Mouse (Mus musculus): ENCODE results near the gene Mapkap1. TPM values are rescaled to one million over a fixed set of nuclear protein-coding genes. Genes with fewer than 3 reads are reported as not detected.

Mapkap1 gene
- polyA plus RNA-seq, 1 experiment = 49.4 TPM

GRCm38 (mm10) chr2:34594001-34594400 lies 187.4 kb downstream of the Mapkap1 start:
- H3K27ac ChIP-seq (ENCODE audit: insufficient read depth, low read depth, low read length) = no peak overlapping the region
- WGBS = 76% methylated on average over 5 of the region's 5 CpGs
- H3K4me1 ChIP-seq (ENCODE audit: control insufficient read depth, insufficient read depth, low read length) = no peaks in the 10 kb centered on the region
- no peaks in the 10 kb centered on the region for H3K27me3 ChIP-seq (replicated peaks; ENCODE audit: control insufficient read depth, insufficient read depth, low read length)
- no peak overlapping the region for H3K4me3 ChIP-seq (ENCODE audit: insufficient read depth, low read depth, low read length)
- DNase-seq = no peak
- TF ChIP-seq POLR2A (IDR thresholded peaks at IDR 0.05; ENCODE audit: low read depth, low read length) (no peak), CTCF (conservative IDR thresholded peaks at IDR 0.05; ENCODE audit: insufficient read depth, insufficient read length, low read depth, low read length) (no peak)
- H3K36me3 ChIP-seq (ENCODE audit: control insufficient read depth, insufficient read depth, low read length) = no peaks in the 10 kb centered on the region

- TF ChIP-seq POLR2A (IDR thresholded peaks at IDR 0.05; ENCODE audit: low read depth, low read length) = no peak
- no peak for TF ChIP-seq CTCF (conservative IDR thresholded peaks at IDR 0.05; ENCODE audit: insufficient read depth, insufficient read length, low read depth, low read length)
- no peak for DNase-seq
- H3K27me3 ChIP-seq (replicated peaks; ENCODE audit: control insufficient read depth, insufficient read depth, low read length) = no peaks in the 10 kb centered on the region
- peaks cover 3% of the 10 kb centered on the region; the same call in 1 of the 2 replicates for H3K4me1 ChIP-seq (ENCODE audit: control insufficient read depth, insufficient read depth, low read length)
- no peak overlapping the region for H3K27ac ChIP-seq (ENCODE audit: insufficient read depth, low read depth, low read length)
- no peak overlapping the region for H3K4me3 ChIP-seq (ENCODE audit: insufficient read depth, low read depth, low read length)
- no peaks in the 10 kb centered on the region for H3K36me3 ChIP-seq (ENCODE audit: control insufficient read depth, insufficient read depth, low read length)
- WGBS = 69% methylated on average over 5 of the region's 5 CpGs
Observed at GRCm38 (mm10) chr2:34599606-34600255, 193.2 kb downstream of the Mapkap1 start.

GRCm38 (mm10) chr2:34600734-34601133 lies 194.2 kb downstream of the Mapkap1 start:
- TF ChIP-seq CTCF (conservative IDR thresholded peaks at IDR 0.05; ENCODE audit: insufficient read depth, insufficient read length, low read depth, low read length) (no peak), POLR2A (IDR thresholded peaks at IDR 0.05; ENCODE audit: low read depth, low read length) (no peak)
- WGBS = 26% methylated on average over 7 of the region's 7 CpGs
- Histone ChIP-seq H3K27ac (ENCODE audit: insufficient read depth, low read depth, low read length) (no peak overlapping the region), H3K36me3 (ENCODE audit: control insufficient read depth, insufficient read depth, low read length) (no peaks in the 10 kb centered on the region), H3K4me1 (ENCODE audit: control insufficient read depth, insufficient read depth, low read length) (peaks cover 3% of the 10 kb centered on the region; the same call in 1 of the 2 replicates), H3K27me3 (replicated peaks; ENCODE audit: control insufficient read depth, insufficient read depth, low read length) (no peaks in the 10 kb centered on the region), H3K4me3 (ENCODE audit: insufficient read depth, low read depth, low read length) (no peak overlapping the region)
- DNase-seq = no peak

GRCm38 (mm10) chr2:34602111-34602541 lies 195.6 kb downstream of the Mapkap1 start:
- Histone ChIP-seq H3K4me1 (ENCODE audit: control insufficient read depth, insufficient read depth, low read length) (peaks cover 3% of the 10 kb centered on the region; the same call in 1 of the 2 replicates), H3K27ac (ENCODE audit: insufficient read depth, low read depth, low read length) (no peak overlapping the region), H3K27me3 (replicated peaks; ENCODE audit: control insufficient read depth, insufficient read depth, low read length) (no peaks in the 10 kb centered on the region), H3K4me3 (ENCODE audit: insufficient read depth, low read depth, low read length) (no peak overlapping the region), H3K36me3 (ENCODE audit: control insufficient read depth, insufficient read depth, low read length) (no peaks in the 10 kb centered on the region)
- TF ChIP-seq CTCF (conservative IDR thresholded peaks at IDR 0.05; ENCODE audit: insufficient read depth, insufficient read length, low read depth, low read length) (no peak), POLR2A (IDR thresholded peaks at IDR 0.05; ENCODE audit: low read depth, low read length) (no peak)
- WGBS = 44% methylated on average over 8 of the region's 8 CpGs
- DNase-seq = peak; percentile 40

GRCm38 (mm10) chr2:34602896-34603295 lies 196.3 kb downstream of the Mapkap1 start:
- 98% methylated on average over 3 of the region's 3 CpGs for WGBS
- H3K4me3 ChIP-seq (ENCODE audit: insufficient read depth, low read depth, low read length) = no peak overlapping the region
- no peak for DNase-seq

GRCm38 (mm10) chr2:34603653-34604214 lies 197.2 kb downstream of the Mapkap1 start:
- Histone ChIP-seq H3K27me3 (replicated peaks; ENCODE audit: control insufficient read depth, insufficient read depth, low read length) (no peaks in the 10 kb centered on the region), H3K27ac (ENCODE audit: insufficient read depth, low read depth, low read length) (no peak overlapping the region), H3K4me3 (ENCODE audit: insufficient read depth, low read depth, low read length) (no peak overlapping the region), H3K36me3 (ENCODE audit: control insufficient read depth, insufficient read depth, low read length) (no peaks in the 10 kb centered on the region), H3K4me1 (ENCODE audit: control insufficient read depth, insufficient read depth, low read length) (peaks cover 3% of the 10 kb centered on the region; the same call in 1 of the 2 replicates)
- 82% methylated on average over 14 of the region's 14 CpGs for WGBS
- no peak for DNase-seq
- TF ChIP-seq POLR2A (IDR thresholded peaks at IDR 0.05; ENCODE audit: low read depth, low read length) = no peak
- TF ChIP-seq CTCF (conservative IDR thresholded peaks at IDR 0.05; ENCODE audit: insufficient read depth, insufficient read length, low read depth, low read length) = no peak

More at GRCm38 (mm10) chr2:34602896-34603295, 196.3 kb downstream of the Mapkap1 start:
- H3K4me1 ChIP-seq (ENCODE audit: control insufficient read depth, insufficient read depth, low read length) = peaks cover 3% of the 10 kb centered on the region; the same call in 1 of the 2 replicates
- TF ChIP-seq POLR2A (IDR thresholded peaks at IDR 0.05; ENCODE audit: low read depth, low read length) = no peak
- no peak for TF ChIP-seq CTCF (conservative IDR thresholded peaks at IDR 0.05; ENCODE audit: insufficient read depth, insufficient read length, low read depth, low read length)
- H3K27me3 ChIP-seq (replicated peaks; ENCODE audit: control insufficient read depth, insufficient read depth, low read length) = no peaks in the 10 kb centered on the region
- no peak overlapping the region for H3K27ac ChIP-seq (ENCODE audit: insufficient read depth, low read depth, low read length)
- no peaks in the 10 kb centered on the region for H3K36me3 ChIP-seq (ENCODE audit: control insufficient read depth, insufficient read depth, low read length)

GRCm38 (mm10) chr2:34605040-34605439 lies 198.5 kb downstream of the Mapkap1 start:
- Histone ChIP-seq H3K36me3 (ENCODE audit: control insufficient read depth, insufficient read depth, low read length) (no peaks in the 10 kb centered on the region), H3K4me3 (ENCODE audit: insufficient read depth, low read depth, low read length) (no peak overlapping the region), H3K27me3 (replicated peaks; ENCODE audit: control insufficient read depth, insufficient read depth, low read length) (no peaks in the 10 kb centered on the region), H3K27ac (ENCODE audit: insufficient read depth, low read depth, low read length) (no peak overlapping the region), H3K4me1 (ENCODE audit: control insufficient read depth, insufficient read depth, low read length) (peaks cover 3% of the 10 kb centered on the region; the same call in 1 of the 2 replicates)
- WGBS = 64% methylated on average over 3 of the region's 3 CpGs
- DNase-seq = no peak
- TF ChIP-seq CTCF (conservative IDR thresholded peaks at IDR 0.05; ENCODE audit: insufficient read depth, insufficient read length, low read depth, low read length) (no peak), POLR2A (IDR thresholded peaks at IDR 0.05; ENCODE audit: low read depth, low read length) (no peak)
